Mouse (Mus musculus): ENCODE results near the gene Wasf1. TPM values are rescaled to one million over a fixed set of nuclear protein-coding genes. Genes with fewer than 3 reads are reported as not detected.

Wasf1 gene
- total and polyA plus RNA-seq, 2 experiments from 2014 or later: 25.7 to 104 TPM

- no peaks in the 10 kb centered on the region for H3K36me3 ChIP-seq (ENCODE audit: insufficient read depth, low read length)
Observed at GRCm38 (mm10) chr10:40906802-40907201, 23.5 kb downstream of the Wasf1 start.

GRCm38 (mm10) chr10:40908580-40908979 lies 25.3 kb downstream of the Wasf1 start:
- no peak overlapping the region for H3K9ac ChIP-seq (replicated peaks; ENCODE audit: low read length)
- no peaks in the 10 kb centered on the region for H3K9me3 ChIP-seq (ENCODE audit: low read length)
- H3K36me3 ChIP-seq (ENCODE audit: insufficient read depth, low read length): no peaks in the 10 kb centered on the region
- 29% methylated on average over 2 of the region's 2 CpGs for WGBS
- TF ChIP-seq CTCF (IDR thresholded peaks at IDR 0.05; ENCODE audit: low read depth): no peak
- H3K4me2 ChIP-seq (ENCODE audit: low read depth, low read length): no peak overlapping the region
- ATAC-seq (no peak), DNase-seq (ENCODE audit: low spot score) (no peak)
- no peak overlapping the region for H3K27ac ChIP-seq
- no peaks in the 10 kb centered on the region for H3K27me3 ChIP-seq (ENCODE audit: insufficient read depth, low read length)
- no peak overlapping the region for H3K4me3 ChIP-seq (ENCODE audit: low read length)
- no peaks in the 10 kb centered on the region for H3K4me1 ChIP-seq (ENCODE audit: insufficient read depth, low read length)

More at GRCm38 (mm10) chr10:40906802-40907201, 23.5 kb downstream of the Wasf1 start:
- H3K4me1 ChIP-seq (ENCODE audit: insufficient read depth, low read length): no peaks in the 10 kb centered on the region
- no peak overlapping the region for H3K9ac ChIP-seq (replicated peaks; ENCODE audit: low read length)
- DNase-seq (ENCODE audit: low spot score) (no peak), ATAC-seq (no peak)
- TF ChIP-seq CTCF (IDR thresholded peaks at IDR 0.05; ENCODE audit: low read depth): no peak
- H3K4me2 ChIP-seq (ENCODE audit: low read depth, low read length): no peak overlapping the region
- no peak overlapping the region for H3K27ac ChIP-seq
- 67% methylated on average over 7 of the region's 7 CpGs for WGBS
- H3K4me3 ChIP-seq (ENCODE audit: low read length): no peak overlapping the region
- H3K9me3 ChIP-seq (ENCODE audit: low read length): no peaks in the 10 kb centered on the region
- no peaks in the 10 kb centered on the region for H3K27me3 ChIP-seq (ENCODE audit: insufficient read depth, low read length)

GRCm38 (mm10) chr10:40910811-40911210 lies 27.5 kb downstream of the Wasf1 start:
- Histone ChIP-seq H3K36me3 (ENCODE audit: insufficient read depth, low read length) (no peaks in the 10 kb centered on the region), H3K4me2 (ENCODE audit: low read depth, low read length) (no peak overlapping the region), H3K4me1 (ENCODE audit: insufficient read depth, low read length) (no peaks in the 10 kb centered on the region), H3K4me3 (ENCODE audit: low read length) (no peak overlapping the region), H3K9me3 (ENCODE audit: low read length) (no peaks in the 10 kb centered on the region), H3K27ac (no peak overlapping the region), H3K9ac (replicated peaks; ENCODE audit: low read length) (no peak overlapping the region), H3K27me3 (ENCODE audit: insufficient read depth, low read length) (no peaks in the 10 kb centered on the region)
- no peak for ATAC-seq
- TF ChIP-seq CTCF (IDR thresholded peaks at IDR 0.05; ENCODE audit: low read depth): no peak
- 51% methylated on average over 2 of the region's 2 CpGs for WGBS
- no peak for DNase-seq (ENCODE audit: low spot score)

DNA sequence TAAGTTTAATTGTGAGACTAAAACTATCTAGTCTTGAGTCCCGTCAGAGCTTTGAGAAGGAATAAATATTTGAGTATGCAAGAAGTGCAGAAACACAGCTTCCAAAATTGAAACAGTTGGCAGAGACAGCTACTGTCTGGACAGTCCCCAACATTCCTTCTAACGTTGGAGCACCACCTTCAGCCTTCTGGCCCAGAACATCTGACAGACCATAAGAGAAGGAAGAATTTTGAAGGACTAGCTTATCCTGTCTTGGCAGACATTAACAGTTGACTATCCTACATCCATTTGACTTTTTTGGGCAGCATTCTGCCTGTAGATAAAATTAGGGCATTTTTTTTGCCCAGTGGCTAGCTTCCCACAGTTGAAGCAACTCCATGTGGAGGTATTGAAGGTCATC lies 32.0 kb downstream of the Wasf1 start:
- Histone ChIP-seq H3K4me3 (ENCODE audit: low read length) (no peak overlapping the region), H3K27ac (no peak overlapping the region), H3K9ac (replicated peaks; ENCODE audit: low read length) (no peak overlapping the region), H3K9me3 (ENCODE audit: low read length) (no peaks in the 10 kb centered on the region), H3K36me3 (ENCODE audit: insufficient read depth, low read length) (no peaks in the 10 kb centered on the region), H3K4me2 (ENCODE audit: low read depth, low read length) (no peak overlapping the region), H3K27me3 (ENCODE audit: insufficient read depth, low read length) (no peaks in the 10 kb centered on the region), H3K4me1 (ENCODE audit: insufficient read depth, low read length) (0 out of 2 replicates have a peak, but pooled peaks cover 4% of the 10 kb centered on the region)
- WGBS: 59% methylated on average over 2 of the region's 2 CpGs
- ATAC-seq (no peak), DNase-seq (ENCODE audit: low spot score) (no peak)
- TF ChIP-seq CTCF (IDR thresholded peaks at IDR 0.05; ENCODE audit: low read depth): no peak

GRCm38 (mm10) chr10:40918669-40919440 lies 35.6 kb downstream of the Wasf1 start:
- no peak overlapping the region for H3K4me2 ChIP-seq (ENCODE audit: low read depth, low read length)
- no peaks in the 10 kb centered on the region for H3K27me3 ChIP-seq (ENCODE audit: insufficient read depth, low read length)
- DNase-seq (ENCODE audit: low spot score) (no peak), ATAC-seq (no peak)
- 0 out of 2 replicates have a peak, but pooled peaks cover 4% of the 10 kb centered on the region for H3K4me1 ChIP-seq (ENCODE audit: insufficient read depth, low read length)
- H3K36me3 ChIP-seq (ENCODE audit: insufficient read depth, low read length): no peaks in the 10 kb centered on the region
- no peak overlapping the region for H3K9ac ChIP-seq (replicated peaks; ENCODE audit: low read length)
- TF ChIP-seq CTCF (IDR thresholded peaks at IDR 0.05; ENCODE audit: low read depth): no peak
- H3K4me3 ChIP-seq (ENCODE audit: low read length): no peak overlapping the region
- no peak overlapping the region; the same call in 1 of the 2 replicates for H3K27ac ChIP-seq
- WGBS: 71% methylated on average over 8 of the region's 8 CpGs
- H3K9me3 ChIP-seq (ENCODE audit: low read length): no peaks in the 10 kb centered on the region

- H3K36me3 ChIP-seq (ENCODE audit: insufficient read depth, low read length): no peaks in the 10 kb centered on the region
- H3K27ac ChIP-seq: no peak overlapping the region
- no peak for ATAC-seq
- H3K4me1 ChIP-seq (ENCODE audit: insufficient read depth, low read length): 0 out of 2 replicates have a peak, but pooled peaks cover 4% of the 10 kb centered on the region
- no peak overlapping the region for H3K4me2 ChIP-seq (ENCODE audit: low read depth, low read length)
- no peaks in the 10 kb centered on the region for H3K9me3 ChIP-seq (ENCODE audit: low read length)
- H3K27me3 ChIP-seq (ENCODE audit: insufficient read depth, low read length): no peaks in the 10 kb centered on the region
- no peak overlapping the region for H3K4me3 ChIP-seq (ENCODE audit: low read length)
- H3K9ac ChIP-seq (replicated peaks; ENCODE audit: low read length): no peak overlapping the region
- TF ChIP-seq CTCF (IDR thresholded peaks at IDR 0.05; ENCODE audit: low read depth): no peak
- 71% methylated on average over 6 of the region's 6 CpGs for WGBS
- DNase-seq (ENCODE audit: low spot score): no peak
Observed at GRCm38 (mm10) chr10:40919464-40919863, 36.2 kb downstream of the Wasf1 start.

- Histone ChIP-seq H3K4me3 (ENCODE audit: low read length) (no peak overlapping the region), H3K9ac (replicated peaks; ENCODE audit: low read length) (no peak overlapping the region), H3K36me3 (ENCODE audit: insufficient read depth, low read length) (peaks cover 36% of the 10 kb centered on the region), H3K27me3 (ENCODE audit: insufficient read depth, low read length) (no peaks in the 10 kb centered on the region), H3K4me1 (ENCODE audit: insufficient read depth, low read length) (no peaks in the 10 kb centered on the region), H3K27ac (no peak overlapping the region), H3K9me3 (ENCODE audit: low read length) (no peaks in the 10 kb centered on the region), H3K4me2 (ENCODE audit: low read depth, low read length) (no peak overlapping the region)
- WGBS: 90% methylated on average over 8 of the region's 8 CpGs
- no peak for DNase-seq (ENCODE audit: low spot score)
- no peak for ATAC-seq
- no peak for TF ChIP-seq CTCF (IDR thresholded peaks at IDR 0.05; ENCODE audit: low read depth)
Observed at GRCm38 (mm10) chr10:40932995-40933394, 49.7 kb downstream of the Wasf1 start.

Measured in hindbrain, postnatal 0 days (tissue).